Mouse (Mus musculus) naive thymus-derived CD4-positive, alpha-beta T cell, adult 2 months (primary cell): ENCODE results near the gene Zfp750.

ENCODE experiments used
- DNase-seq: peaks from one replicate; pipeline ENCODE4 v3.0.0-alpha.2; 2011; ENCODE audit warnings: low read depth

The Zfp750 gene

DNA sequence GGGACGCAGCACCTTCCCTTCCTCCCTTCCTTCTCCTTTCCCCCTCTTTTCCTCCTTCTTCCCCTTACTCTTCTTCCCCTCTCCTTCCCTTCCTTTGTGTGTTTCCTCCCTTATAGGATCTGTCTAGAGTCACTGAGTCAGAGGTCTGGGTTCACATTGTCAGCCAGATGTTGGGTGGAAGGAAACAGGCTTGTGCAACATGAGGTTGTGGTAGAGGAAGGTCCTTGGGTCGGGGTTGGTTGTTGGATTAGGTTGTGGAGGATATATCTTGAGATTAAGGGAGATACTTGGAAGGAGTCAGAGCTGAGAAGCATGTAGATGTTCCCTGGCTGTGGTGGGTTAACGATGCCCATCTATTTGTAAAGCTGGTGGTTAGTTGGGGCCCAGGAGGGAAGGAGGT is 44.3 kb downstream of the Zfp750 start:
- no peak for DNase-seq

DNA sequence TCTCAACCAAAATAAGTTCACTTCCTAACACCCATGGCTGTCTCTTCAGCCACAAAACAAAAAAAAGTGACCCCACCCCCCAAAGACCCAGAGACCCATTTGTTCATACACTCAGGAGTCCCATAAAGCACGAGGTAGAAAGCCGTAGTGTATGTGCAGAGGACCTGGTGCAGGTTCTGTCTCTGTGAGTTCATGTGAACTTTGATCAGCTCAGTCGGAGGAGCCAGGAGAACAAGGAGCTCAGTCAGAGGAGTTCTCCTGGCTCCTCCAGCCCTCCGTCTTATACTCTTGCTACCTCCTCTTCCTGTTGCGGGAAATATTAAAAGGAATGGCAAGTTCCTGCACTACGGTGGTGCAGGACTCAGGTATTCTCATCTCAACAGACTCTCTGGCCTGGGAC is 51.7 kb downstream of the Zfp750 start:
- DNase-seq = no peak
